Mouse (Mus musculus) liver, embryonic 14.5 days (tissue): ENCODE measurements around the gene Nbr1. TPM values are rescaled to one million over a fixed set of nuclear protein-coding genes. Genes with fewer than 3 reads are reported as not detected.
"Not testable (repeated sequence)": the region's sequence is repeated elsewhere in the genome, so short reads cannot be mapped to it uniquely, and the experiment has no call there.

Experiments
- ATAC-seq: fragments of 200-750 bp; cut with Nextera tagmentation; 2 replicates; pipeline ENCODE4 v1.8.0; 2017; ENCODE audit warnings: moderate number of reproducible peaks, mild to moderate bottlenecking, moderate library complexity; ENCODE audit not compliant: insufficient read depth
- DNase-seq, 3 experiments: peaks; one replicate each; pipeline ENCODE4 v3.0.0-alpha.2; 2012 to 2013; ENCODE audit warnings: low read depth in 3 of 3, low spot score in 3 of 3
- H3K27ac ChIP-seq: fragments of 300-500 bp; sonication (generic); 2 replicates; pipeline ENCODE4 v1.5.1; 2014; ENCODE audit warnings: moderate library complexity, mild to moderate bottlenecking, control low read depth, inconsistent platforms
- H3K27me3 ChIP-seq: fragments of 300-500 bp; sonication (generic); 2 replicates; pipeline ENCODE4 v1.6.1; 2014; ENCODE audit warnings: mild to moderate bottlenecking, low read length, moderate library complexity; ENCODE audit not compliant: control insufficient read depth, insufficient read depth
- H3K36me3 ChIP-seq: fragments of 300-500 bp; sonication (generic); replicated peaks from 2 replicates; pipeline ENCODE4 v1.6.1; 2014; ENCODE audit warnings: low read depth; ENCODE audit not compliant: control insufficient read depth, insufficient read depth
- H3K4me1 ChIP-seq, 2 experiments: fragments of 200-500 bp in 1 of 2; fragments of 300-500 bp in 1 of 2; sonication (generic) in 1 of 2; replicated peaks; 2 replicates each; pipeline ENCODE4 v1.6.1; 2012 to 2014; ENCODE audit warnings: antibody characterized with exemption in 1 of 2, inconsistent platforms in 1 of 2, low read length in 1 of 2; ENCODE audit not compliant: control insufficient read depth in 2 of 2, insufficient read depth in 2 of 2
- H3K4me2 ChIP-seq: fragments of 300-500 bp; sonication (generic); 2 replicates; pipeline ENCODE4 v1.6.1; 2014; ENCODE audit warnings: low read depth, mild to moderate bottlenecking, control low read depth, moderate library complexity
- H3K4me3 ChIP-seq, 2 experiments: fragments of 200-500 bp in 1 of 2; fragments of 300-500 bp in 1 of 2; sonication (generic) in 1 of 2; 2 replicates each; pipeline ENCODE4 v1.5.1; 2012 to 2014; ENCODE audit warnings: low read depth in 2 of 2, low read length in 2 of 2, mild to moderate bottlenecking in 2 of 2, control low read depth in 1 of 2, inconsistent platforms in 1 of 2, moderate library complexity in 1 of 2; ENCODE audit not compliant: insufficient read depth in 1 of 2
- H3K9ac ChIP-seq: fragments of 300-500 bp; sonication (generic); replicated peaks from 2 replicates; pipeline ENCODE4 v1.6.1; 2014; ENCODE audit warnings: mild to moderate bottlenecking, control low read depth, moderate library complexity
- H3K9me3 ChIP-seq: fragments of 300-500 bp; sonication (generic); 2 replicates; pipeline ENCODE4 v1.6.1; 2016; ENCODE audit warnings: low read length, mixed read lengths; ENCODE audit not compliant: control insufficient read depth
- CTCF ChIP-seq: IDR thresholded peaks from 2 replicates; pipeline ENCODE4 v1.5.1; 2016; ENCODE audit warnings: antibody characterized with exemption, low read depth, control low read depth
- EP300 ChIP-seq: IDR thresholded peaks from 2 replicates; pipeline ENCODE4 v1.6.1; 2016; ENCODE audit warnings: antibody characterized with exemption, low read depth
- WGBS: fragments of 180-500 bp; shearing (Covaris S2); extraction: QIAGEN DNeasy Blood & Tissue Kit; methylation state at CpG from one replicate; pipeline ENCODE4 v1.1.7; 2014; ENCODE audit not compliant: insufficient replicate concordance; 5-methylcytosine and 5-hydroxymethylcytosine counted together
- polyA plus RNA-seq, 2 experiments: library from polyadenylated mRNA; depleted of rRNA in 1 of 2; stranded (reverse) in 1 of 2; unstranded in 1 of 2; fragments of >200 nt; fragmentation: Nextera tagmentation in 1 of 2; extraction: Ambion mirVana in 1 of 2; gene quantifications; 2 replicates each; pipeline versions ENCODE4 v1.2.1 to v1.2.3; 2012 to 2014

Nbr1 gene
- polyA plus RNA-seq, 2 experiments, result 24.9 to 28.9 TPM

GRCm38 (mm10) chr11:101627857-101628559 lies 76.1 kb downstream of the Nbr1 start:
- Histone ChIP-seq H3K9ac (peak overlapping the region; percentile 58), H3K4me2 (peak overlapping the region; percentile 65), H3K9me3 (no peaks in the 10 kb centered on the region), H3K36me3 (no peaks in the 10 kb centered on the region), H3K27me3 (no peaks in the 10 kb centered on the region), H3K4me1 (peaks cover 4 to 7% of the 10 kb centered on the region in 2 experiments; a peak in 3 of 4 replicates), H3K4me3 (peak overlapping the region; percentile 53 to 64), H3K27ac (peak overlapping the region; percentile 98)
- under 1% methylated on average over 33 of the region's 33 CpGs for WGBS
- DNase-seq, result peak; percentile 69 to 88 (median 82)
- TF ChIP-seq EP300 (no peak), CTCF (no peak)
- ATAC-seq, result peak; percentile 52

- not testable (repeated sequence) for DNase-seq, H3K27ac ChIP-seq, H3K4me1 ChIP-seq, H3K36me3 ChIP-seq, H3K9ac ChIP-seq, H3K27me3 ChIP-seq, ATAC-seq, H3K9me3 ChIP-seq
- Histone ChIP-seq H3K4me3 (peak overlapping the region in 1 of 2 experiments; percentile 53; a peak in 3 of 4 replicates), H3K4me2 (peak overlapping the region; percentile 65)
- 49% methylated on average over 4 of the region's 5 CpGs for WGBS
These were observed 76.9 kb downstream of the Nbr1 start for GRCm38 (mm10) chr11:101628733-101629417.

Other genes starting within 250 kb of the Nbr1 start
- gene Becn1, start 249.9 kb upstream of the Nbr1 start, polyA plus RNA-seq (2012; rRNA removed), result 22.7 and 60.5 TPM in 2 replicates
- 86.2 and 93.6 TPM in 2 replicates for gene Becn1, start 249.9 kb upstream of the Nbr1 start, polyA plus RNA-seq (2014; fragmentation: Nextera tagmentation; extraction: Ambion mirVana)
- 117 and 123 TPM in 2 replicates for gene Psme3, start 235.9 kb upstream of the Nbr1 start, polyA plus RNA-seq (2012; rRNA removed)
- gene Psme3, start 235.9 kb upstream of the Nbr1 start, polyA plus RNA-seq (2014; fragmentation: Nextera tagmentation; extraction: Ambion mirVana), result 135 and 152 TPM in 2 replicates
- 4.6 and 4.7 TPM in 2 replicates for gene Aoc2, start 227.1 kb upstream of the Nbr1 start, polyA plus RNA-seq (2012; rRNA removed)
- 0.97 and 1.0 TPM in 2 replicates for gene Aoc2, start 227.1 kb upstream of the Nbr1 start, polyA plus RNA-seq (2014; fragmentation: Nextera tagmentation; extraction: Ambion mirVana)
- gene Aoc3, start 221.5 kb upstream of the Nbr1 start, polyA plus RNA-seq (2012; rRNA removed), result 0.21 and 0.25 TPM in 2 replicates
- gene Aoc3, start 221.5 kb upstream of the Nbr1 start, polyA plus RNA-seq (2014; fragmentation: Nextera tagmentation; extraction: Ambion mirVana), result 0.03 and 0.05 TPM in 2 replicates
- gene G6pc, start 184.6 kb upstream of the Nbr1 start, polyA plus RNA-seq (2012; rRNA removed), result 0.02 TPM in 2 replicates
- 0.04 TPM in 1 of 2 replicates, not detected in the other for gene G6pc, start 184.6 kb upstream of the Nbr1 start, polyA plus RNA-seq (2014; fragmentation: Nextera tagmentation; extraction: Ambion mirVana)
- gene Aarsd1, start 134.5 kb upstream of the Nbr1 start, polyA plus RNA-seq (2012; rRNA removed), result 24.7 TPM in 2 replicates
- 39.7 and 42.0 TPM in 2 replicates for gene Aarsd1, start 134.5 kb upstream of the Nbr1 start, polyA plus RNA-seq (2014; fragmentation: Nextera tagmentation; extraction: Ambion mirVana)
- 0.17 and 0.84 TPM in 2 replicates for gene Gm27029, start 127.4 kb upstream of the Nbr1 start, polyA plus RNA-seq (2012; rRNA removed)
- 2.6 and 3.5 TPM in 2 replicates for gene Gm27029, start 127.4 kb upstream of the Nbr1 start, polyA plus RNA-seq (2014; fragmentation: Nextera tagmentation; extraction: Ambion mirVana)
- gene Rundc1, start 127.1 kb upstream of the Nbr1 start, polyA plus RNA-seq (2012; rRNA removed), result 3.4 and 3.9 TPM in 2 replicates
- 2.9 and 3.0 TPM in 2 replicates for gene Rundc1, start 127.1 kb upstream of the Nbr1 start, polyA plus RNA-seq (2014; fragmentation: Nextera tagmentation; extraction: Ambion mirVana)
- 0.29 and 0.74 TPM in 2 replicates for gene Ptges3l, start 126.8 kb upstream of the Nbr1 start, polyA plus RNA-seq (2012; rRNA removed)
- gene Ptges3l, start 126.8 kb upstream of the Nbr1 start, polyA plus RNA-seq (2014; fragmentation: Nextera tagmentation; extraction: Ambion mirVana), result 0.53 and 0.86 TPM in 2 replicates
- gene Rpl27, start 109.9 kb upstream of the Nbr1 start, polyA plus RNA-seq (2012; rRNA removed), result 571 and 987 TPM in 2 replicates
- gene Rpl27, start 109.9 kb upstream of the Nbr1 start, polyA plus RNA-seq (2014; fragmentation: Nextera tagmentation; extraction: Ambion mirVana), result 295 and 303 TPM in 2 replicates
- gene Ifi35, start 103.7 kb upstream of the Nbr1 start, polyA plus RNA-seq (2012; rRNA removed), result 14.0 and 17.2 TPM in 2 replicates
- 21.3 and 22.1 TPM in 2 replicates for gene Ifi35, start 103.7 kb upstream of the Nbr1 start, polyA plus RNA-seq (2014; fragmentation: Nextera tagmentation; extraction: Ambion mirVana)
- gene Rnd2, start 87.2 kb upstream of the Nbr1 start, polyA plus RNA-seq (2012; rRNA removed), result 2.9 and 3.1 TPM in 2 replicates
- 1.2 and 1.4 TPM in 2 replicates for gene Rnd2, start 87.2 kb upstream of the Nbr1 start, polyA plus RNA-seq (2014; fragmentation: Nextera tagmentation; extraction: Ambion mirVana)
- gene Vat1, start 85.9 kb upstream of the Nbr1 start, polyA plus RNA-seq (2012; rRNA removed), result 9.1 TPM in 2 replicates
- 6.8 and 6.9 TPM in 2 replicates for gene Vat1, start 85.9 kb upstream of the Nbr1 start, polyA plus RNA-seq (2014; fragmentation: Nextera tagmentation; extraction: Ambion mirVana)
- 5.7 and 8.6 TPM in 2 replicates for gene Brca1, start 194 bp upstream of the Nbr1 start, polyA plus RNA-seq (2012; rRNA removed)
- gene Brca1, start 194 bp upstream of the Nbr1 start, polyA plus RNA-seq (2014; fragmentation: Nextera tagmentation; extraction: Ambion mirVana), result 14.0 and 15.2 TPM in 2 replicates
- 5.7 and 7.3 TPM in 2 replicates for gene Tmem106a, start 30.1 kb downstream of the Nbr1 start, polyA plus RNA-seq (2012; rRNA removed)
- 5.4 and 7.5 TPM in 2 replicates for gene Tmem106a, start 30.1 kb downstream of the Nbr1 start, polyA plus RNA-seq (2014; fragmentation: Nextera tagmentation; extraction: Ambion mirVana)
- not detected in 2 replicates for gene Gm11634, start 47.1 kb downstream of the Nbr1 start, polyA plus RNA-seq (2012; rRNA removed)
- not detected in 2 replicates for gene Gm11634, start 47.1 kb downstream of the Nbr1 start, polyA plus RNA-seq (2014; fragmentation: Nextera tagmentation; extraction: Ambion mirVana)
- gene Rdm1, start 75.0 kb downstream of the Nbr1 start, polyA plus RNA-seq (2012; rRNA removed), result 3.8 and 5.7 TPM in 2 replicates
- gene Rdm1, start 75.0 kb downstream of the Nbr1 start, polyA plus RNA-seq (2014; fragmentation: Nextera tagmentation; extraction: Ambion mirVana), result 9.4 and 10.4 TPM in 2 replicates
- gene Arl4d, start 113.4 kb downstream of the Nbr1 start, polyA plus RNA-seq (2012; rRNA removed), result 0.48 and 0.84 TPM in 2 replicates
- 0.46 and 0.72 TPM in 2 replicates for gene Arl4d, start 113.4 kb downstream of the Nbr1 start, polyA plus RNA-seq (2014; fragmentation: Nextera tagmentation; extraction: Ambion mirVana)
- 6.7 and 9.6 TPM in 2 replicates for gene Dhx8, start 180.8 kb downstream of the Nbr1 start, polyA plus RNA-seq (2012; rRNA removed)
- 12.9 and 15.4 TPM in 2 replicates for gene Dhx8, start 180.8 kb downstream of the Nbr1 start, polyA plus RNA-seq (2014; fragmentation: Nextera tagmentation; extraction: Ambion mirVana)
- 0.29 TPM in 2 replicates for gene Etv4, start 233.2 kb downstream of the Nbr1 start, polyA plus RNA-seq (2012; rRNA removed)
- gene Etv4, start 233.2 kb downstream of the Nbr1 start, polyA plus RNA-seq (2014; fragmentation: Nextera tagmentation; extraction: Ambion mirVana), result 0.20 and 0.30 TPM in 2 replicates